Mouse (Mus musculus): ENCODE data around the gene Lrp10. TPM values are rescaled to one million over a fixed set of nuclear protein-coding genes. Genes with fewer than 3 reads are reported as not detected.

The Lrp10 gene
- polyA plus RNA-seq, 1 experiment from 2014 or later, result 34.7 TPM

DNA sequence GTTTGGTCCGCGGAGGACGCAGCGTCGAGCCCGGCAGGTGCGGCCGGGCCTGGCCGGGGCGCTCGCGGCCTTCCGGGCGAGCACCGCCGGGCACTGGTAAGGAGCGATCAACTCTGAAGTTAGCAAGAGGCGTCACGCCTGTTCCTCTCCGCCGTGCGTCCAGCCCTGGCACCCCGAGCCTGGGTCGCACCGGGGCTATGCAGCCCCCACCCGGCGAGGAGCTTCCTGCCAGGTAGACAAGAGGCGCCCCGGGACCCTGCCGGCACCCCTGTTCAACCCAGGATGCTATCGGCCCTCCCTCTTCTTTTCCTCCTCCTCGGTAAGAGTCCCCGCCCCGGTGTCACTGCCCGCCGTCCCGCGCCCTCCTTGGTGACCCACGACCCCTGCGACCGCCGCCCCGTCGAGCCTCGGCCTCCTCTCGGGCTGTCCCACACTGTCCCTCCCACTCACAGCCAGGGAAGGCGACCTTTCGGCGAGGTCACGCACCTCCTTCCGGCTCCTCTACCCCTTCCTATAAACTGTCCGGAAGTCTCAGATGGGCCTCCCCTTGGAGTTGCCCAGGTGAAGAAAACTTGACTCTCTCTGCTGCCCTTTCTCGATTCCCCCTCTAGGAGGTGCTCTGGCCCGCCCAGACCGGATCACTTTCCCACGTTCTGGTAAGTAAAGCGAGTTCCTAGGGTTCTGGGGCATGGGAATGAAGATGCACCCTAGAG, 512 bp downstream of the Lrp10 start:
- H3K9ac ChIP-seq, result peak overlapping the region; percentile 81
- H3K9me3 ChIP-seq (replicated peaks), result no peaks in the 10 kb centered on the region
- peak overlapping the region; percentile 92 for H3K4me2 ChIP-seq (replicated peaks)
- H3K27ac ChIP-seq, result peak overlapping the region; percentile 76
- H3K4me1 ChIP-seq, result peaks cover 8% of the 10 kb centered on the region
- peak overlapping the region; percentile 79 for H3K4me3 ChIP-seq
- under 1% methylated on average over 27 of the region's 57 CpGs for WGBS
- peak; percentile 76 for ATAC-seq (ENCODE audit: low FRiP score)
- peaks cover 21% of the 10 kb centered on the region for H3K36me3 ChIP-seq
- no peaks in the 10 kb centered on the region for H3K27me3 ChIP-seq

DNA sequence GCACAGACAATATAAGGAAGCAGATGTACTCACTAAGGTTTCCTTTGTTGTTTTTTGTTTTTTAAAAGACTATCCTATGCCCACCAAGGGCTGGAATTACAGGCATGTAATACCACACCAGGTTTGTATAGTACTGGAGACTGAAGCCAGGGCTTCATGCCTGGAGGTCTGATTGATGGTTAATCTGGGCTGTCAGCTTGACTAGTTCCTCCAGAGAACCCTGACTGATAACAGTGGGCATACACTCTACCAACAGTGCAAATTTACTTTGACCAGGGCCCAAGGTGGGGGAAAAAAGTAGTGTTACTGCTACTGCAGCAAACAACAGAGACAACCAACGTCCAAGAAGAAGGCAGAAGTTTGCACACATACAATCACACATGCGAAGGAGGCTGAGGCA, 7.5 kb downstream of the Lrp10 start:
- Histone ChIP-seq H3K4me3 (no peak overlapping the region), H3K27ac (no peak overlapping the region), H3K36me3 (peaks cover 31% of the 10 kb centered on the region), H3K27me3 (no peaks in the 10 kb centered on the region), H3K4me2 (replicated peaks) (no peak overlapping the region), H3K9ac (no peak overlapping the region), H3K4me1 (peaks cover 12% of the 10 kb centered on the region), H3K9me3 (replicated peaks) (no peaks in the 10 kb centered on the region)
- ATAC-seq (ENCODE audit: low FRiP score), result no peak
- 86% methylated on average over 2 of the region's 2 CpGs for WGBS

DNA sequence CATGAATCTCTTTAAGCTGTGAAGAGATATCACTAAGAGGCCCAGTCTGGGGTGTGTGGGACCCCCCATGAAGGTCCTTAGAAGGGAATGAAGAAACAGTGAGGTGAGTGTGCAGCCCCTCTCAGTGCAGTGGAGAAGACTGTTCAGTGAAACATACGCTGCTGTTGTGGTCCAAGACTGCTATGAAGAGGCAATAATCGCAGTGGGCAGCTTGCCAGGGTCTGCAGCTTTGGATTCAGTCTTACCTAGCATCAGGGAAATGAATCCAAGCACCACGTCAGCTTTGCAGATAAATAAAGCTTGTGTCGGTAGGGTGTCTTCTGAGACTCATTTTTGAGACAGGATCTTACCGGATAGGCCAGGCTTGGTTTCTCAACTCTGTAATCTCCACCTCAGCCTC, 8.7 kb downstream of the Lrp10 start:
- H3K9ac ChIP-seq, result no peak overlapping the region
- no peak overlapping the region for H3K27ac ChIP-seq
- H3K36me3 ChIP-seq, result peaks cover 27% of the 10 kb centered on the region
- peaks cover 4% of the 10 kb centered on the region for H3K27me3 ChIP-seq
- 77% methylated on average over 5 of the region's 5 CpGs for WGBS
- peaks cover 24% of the 10 kb centered on the region for H3K4me1 ChIP-seq
- H3K9me3 ChIP-seq (replicated peaks), result no peaks in the 10 kb centered on the region
- H3K4me3 ChIP-seq, result no peak overlapping the region
- H3K4me2 ChIP-seq (replicated peaks), result no peak overlapping the region
- no peak for ATAC-seq (ENCODE audit: low FRiP score)

DNA sequence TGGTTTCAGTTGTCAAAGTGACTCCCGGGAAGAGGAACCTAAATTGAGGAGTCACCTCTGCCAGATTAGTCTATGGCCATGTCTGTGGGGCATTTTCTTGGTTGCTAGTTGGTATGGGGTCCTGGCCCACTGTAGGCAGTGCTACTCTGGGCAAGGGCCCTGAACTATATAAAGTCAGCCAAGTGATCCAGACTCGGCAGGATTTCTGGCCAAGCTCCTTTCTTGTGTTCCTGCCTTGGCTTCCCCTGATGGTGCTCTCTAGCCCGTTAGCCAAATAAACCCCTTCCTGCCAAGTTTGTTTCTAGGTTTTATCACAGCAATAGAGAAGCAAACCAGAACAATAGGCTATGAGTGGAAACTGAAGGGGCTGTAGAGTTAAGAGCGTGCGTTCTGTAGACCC, 10.8 kb downstream of the Lrp10 start:
- Histone ChIP-seq H3K4me3 (no peak overlapping the region), H3K9ac (no peak overlapping the region), H3K27me3 (peaks cover 23% of the 10 kb centered on the region), H3K27ac (no peak overlapping the region), H3K9me3 (replicated peaks) (no peaks in the 10 kb centered on the region), H3K4me2 (replicated peaks) (no peak overlapping the region), H3K4me1 (peaks cover 35% of the 10 kb centered on the region), H3K36me3 (peaks cover 7% of the 10 kb centered on the region; the same call in 1 of the 2 replicates)
- no peak for ATAC-seq (ENCODE audit: low FRiP score)
- 80% methylated on average over 5 of the region's 5 CpGs for WGBS

DNA sequence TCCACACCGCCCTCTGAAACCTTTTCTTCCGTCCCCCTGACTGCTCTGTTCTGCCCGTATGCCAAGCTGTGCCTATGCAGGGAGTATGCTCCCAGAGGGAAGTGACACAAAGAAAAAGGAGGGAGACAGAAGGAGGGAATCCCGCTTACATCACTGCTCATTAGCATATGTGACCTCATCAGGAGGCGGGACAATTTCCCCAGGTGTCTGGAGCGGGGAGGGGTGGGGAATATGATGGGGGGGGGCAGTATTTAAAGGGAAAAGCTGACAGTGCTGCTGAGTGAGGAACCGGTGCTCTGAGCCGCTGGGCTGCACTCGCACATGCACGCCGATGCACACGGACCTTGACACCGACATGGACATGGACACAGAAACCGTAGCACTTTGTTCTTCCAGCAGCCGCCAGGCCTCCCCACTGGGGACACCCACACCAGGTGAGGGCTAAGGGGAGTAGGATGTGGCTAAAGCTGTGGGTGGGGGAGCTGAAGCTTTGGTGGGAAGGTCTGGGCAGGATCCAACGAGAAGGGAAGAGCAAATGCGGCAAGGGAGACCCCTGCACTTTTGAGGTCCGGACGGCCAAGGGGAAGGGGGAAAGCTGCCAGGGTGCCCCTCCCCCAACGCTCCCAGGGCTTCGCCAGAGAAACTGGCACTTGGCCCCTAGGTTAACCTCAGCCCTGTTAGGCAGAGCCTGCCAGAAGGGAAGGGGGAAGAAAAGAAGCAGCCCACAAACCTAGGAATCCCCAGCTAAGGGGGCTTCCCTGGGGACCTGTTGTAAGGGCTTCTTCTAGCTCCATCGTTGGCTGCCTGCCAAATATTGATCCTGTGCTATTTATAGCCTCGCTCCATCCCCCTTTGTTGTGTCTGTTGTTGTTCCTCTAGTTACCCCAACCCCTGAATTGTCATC, 12.3 kb downstream of the Lrp10 start, which contains the start of gene Rem2:
Rem2 (plus strand) TSS at position 160 of the 904 bp plus-strand sequence.
- H3K4me3 ChIP-seq, result peak within 1 kb of the TSS; percentile 57
- peaks cover 41% of the 10 kb centered on the region for H3K4me1 ChIP-seq
- WGBS, result under 1% methylated on average over 23 of the region's 23 CpGs
- peak within 1 kb of the TSS; percentile 83 for H3K9ac ChIP-seq
- peak within 1 kb of the TSS; percentile 86 for H3K27ac ChIP-seq
- H3K27me3 ChIP-seq, result peaks cover 23% of the 10 kb centered on the region
- peak within 1 kb of the TSS; percentile 87 for H3K4me2 ChIP-seq (replicated peaks)
- H3K9me3 ChIP-seq (replicated peaks), result no peaks in the 10 kb centered on the region
- no peaks in the 10 kb centered on the region for H3K36me3 ChIP-seq
- ATAC-seq (ENCODE audit: low FRiP score), result peak; percentile 91

DNA sequence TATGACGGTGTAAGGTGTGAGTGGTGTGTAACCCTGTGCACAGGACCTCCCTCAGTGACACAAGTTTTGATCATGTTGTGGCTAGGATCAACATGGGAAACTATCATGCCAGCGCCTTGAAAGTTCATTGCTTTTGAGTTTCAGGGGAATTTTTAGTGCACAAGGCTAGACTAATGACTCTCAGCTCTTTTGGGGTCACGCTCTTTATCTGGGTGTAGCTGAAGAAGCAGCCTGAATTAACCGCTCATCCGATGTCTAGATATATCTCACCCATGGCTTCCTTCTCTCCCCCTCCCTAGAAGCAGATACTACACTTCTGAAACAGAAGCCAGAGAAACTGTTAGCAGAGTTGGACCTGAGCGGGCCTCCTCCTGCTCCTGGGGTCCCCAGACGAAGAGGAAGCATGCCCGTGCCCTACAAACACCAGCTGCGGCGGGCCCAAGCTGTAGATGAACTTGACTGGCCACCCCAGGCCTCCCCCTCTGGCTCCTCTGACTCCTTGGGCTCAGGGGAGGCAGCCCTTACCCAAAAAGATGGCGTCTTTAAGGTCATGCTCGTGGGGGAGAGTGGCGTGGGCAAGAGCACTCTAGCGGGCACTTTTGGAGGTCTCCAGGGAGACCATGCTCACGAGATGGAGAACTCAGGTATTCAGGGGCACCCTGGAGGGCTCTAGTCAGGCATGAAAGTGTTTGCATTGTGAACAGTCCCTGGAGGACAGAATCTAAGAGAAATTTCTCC, 13.4 kb downstream of the Lrp10 start:
- H3K36me3 ChIP-seq, result no peaks in the 10 kb centered on the region
- 67% methylated on average over 15 of the region's 15 CpGs for WGBS
- peak overlapping the region; percentile 86; the same call in 1 of the 2 replicates for H3K27ac ChIP-seq
- H3K9ac ChIP-seq, result peak overlapping the region; percentile 83
- H3K4me2 ChIP-seq (replicated peaks), result peak overlapping the region; percentile 87
- ATAC-seq (ENCODE audit: low FRiP score), result 0 out of 2 replicates have a peak, but pooled peaks have one; percentile 9
- peak overlapping the region; percentile 57 for H3K4me3 ChIP-seq
- H3K9me3 ChIP-seq (replicated peaks), result no peaks in the 10 kb centered on the region
- peaks cover 23% of the 10 kb centered on the region for H3K27me3 ChIP-seq
- H3K4me1 ChIP-seq, result peaks cover 41% of the 10 kb centered on the region

DNA sequence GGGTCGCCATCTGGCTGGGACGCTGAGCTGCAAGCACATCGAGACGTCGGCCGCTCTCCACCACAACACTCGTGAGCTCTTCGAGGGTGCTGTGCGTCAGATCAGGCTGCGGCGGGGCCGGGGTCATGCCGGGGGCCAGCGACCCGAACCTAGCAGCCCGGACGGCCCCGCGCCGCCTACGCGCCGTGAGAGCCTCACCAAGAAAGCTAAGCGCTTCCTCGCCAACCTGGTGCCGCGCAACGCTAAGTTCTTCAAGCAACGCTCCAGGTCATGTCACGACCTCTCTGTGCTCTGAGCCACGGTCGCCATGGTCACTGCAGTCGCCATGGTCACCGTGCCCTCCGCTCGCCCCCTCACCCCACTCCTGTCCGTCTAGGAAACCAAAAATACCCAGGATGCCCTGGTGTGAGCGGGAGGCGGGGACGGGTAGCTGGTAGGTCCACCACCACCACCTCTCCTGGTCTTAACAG, 15.5 kb downstream of the Lrp10 start:
- peaks cover 41% of the 10 kb centered on the region for H3K4me1 ChIP-seq
- H3K9ac ChIP-seq, result peak overlapping the region; percentile 46; the same call in 1 of the 2 replicates
- WGBS, result under 1% methylated on average over 40 of the region's 40 CpGs
- peaks cover 23% of the 10 kb centered on the region for H3K27me3 ChIP-seq
- no peak overlapping the region for H3K27ac ChIP-seq
- H3K36me3 ChIP-seq, result no peaks in the 10 kb centered on the region
- ATAC-seq (ENCODE audit: low FRiP score), result no peak
- peak overlapping the region; percentile 55 for H3K4me2 ChIP-seq (replicated peaks)
- peak overlapping the region; percentile 32 for H3K4me3 ChIP-seq
- no peaks in the 10 kb centered on the region for H3K9me3 ChIP-seq (replicated peaks)

DNA sequence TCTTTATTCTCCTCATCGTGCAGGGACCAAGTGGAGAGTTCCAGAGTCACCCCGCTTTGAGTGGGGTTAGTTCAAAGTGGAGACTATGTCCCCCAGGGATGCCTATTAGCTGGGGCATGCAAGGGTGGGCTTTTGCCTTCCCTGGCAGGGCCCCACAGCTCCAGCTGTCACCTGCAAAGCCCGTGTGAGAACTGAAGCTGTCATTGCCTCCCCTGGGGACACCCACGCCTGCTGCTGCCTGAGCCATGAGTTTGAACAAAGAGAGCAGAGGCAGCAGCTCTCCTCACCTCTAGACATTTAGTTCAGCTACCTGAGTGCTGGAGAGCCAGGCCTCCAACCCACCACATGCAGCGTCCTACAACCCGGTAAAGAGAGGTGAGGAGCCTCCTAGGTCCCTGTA, 16.7 kb downstream of the Lrp10 start:
- Histone ChIP-seq H3K4me3 (no peak overlapping the region), H3K36me3 (no peaks in the 10 kb centered on the region), H3K4me2 (replicated peaks) (no peak overlapping the region), H3K9me3 (replicated peaks) (no peaks in the 10 kb centered on the region), H3K27me3 (peaks cover 23% of the 10 kb centered on the region), H3K9ac (no peak overlapping the region), H3K27ac (no peak overlapping the region), H3K4me1 (peaks cover 34% of the 10 kb centered on the region)
- 72% methylated on average over 6 of the region's 6 CpGs for WGBS
- no peak for ATAC-seq (ENCODE audit: low FRiP score)

DNA sequence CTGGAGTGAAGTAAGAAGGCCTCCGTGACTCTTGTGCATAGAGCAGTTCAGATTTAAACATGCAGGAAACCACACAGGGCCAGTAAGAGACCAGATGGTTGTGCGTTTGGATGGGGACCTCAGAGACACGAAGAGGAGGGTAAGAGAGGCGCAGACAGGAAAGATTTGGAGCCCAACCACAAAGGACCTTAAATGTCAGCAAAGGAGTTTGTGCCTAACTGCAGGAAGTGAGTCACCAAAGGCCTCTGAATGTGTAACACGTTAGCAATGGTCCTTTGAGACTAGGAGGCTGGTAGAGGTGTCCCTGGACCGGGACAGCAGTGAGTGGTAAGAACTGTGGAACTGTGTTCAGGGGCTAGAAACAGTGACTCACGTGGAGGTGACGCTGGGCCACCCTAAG, 17.5 kb downstream of the Lrp10 start:
- Histone ChIP-seq H3K27ac (no peak overlapping the region), H3K36me3 (no peaks in the 10 kb centered on the region), H3K9ac (no peak overlapping the region), H3K4me1 (peaks cover 29% of the 10 kb centered on the region), H3K9me3 (replicated peaks) (no peaks in the 10 kb centered on the region), H3K4me3 (no peak overlapping the region), H3K4me2 (replicated peaks) (no peak overlapping the region), H3K27me3 (peaks cover 23% of the 10 kb centered on the region)
- 78% methylated on average over 8 of the region's 8 CpGs for WGBS
- no peak for ATAC-seq (ENCODE audit: low FRiP score)

DNA sequence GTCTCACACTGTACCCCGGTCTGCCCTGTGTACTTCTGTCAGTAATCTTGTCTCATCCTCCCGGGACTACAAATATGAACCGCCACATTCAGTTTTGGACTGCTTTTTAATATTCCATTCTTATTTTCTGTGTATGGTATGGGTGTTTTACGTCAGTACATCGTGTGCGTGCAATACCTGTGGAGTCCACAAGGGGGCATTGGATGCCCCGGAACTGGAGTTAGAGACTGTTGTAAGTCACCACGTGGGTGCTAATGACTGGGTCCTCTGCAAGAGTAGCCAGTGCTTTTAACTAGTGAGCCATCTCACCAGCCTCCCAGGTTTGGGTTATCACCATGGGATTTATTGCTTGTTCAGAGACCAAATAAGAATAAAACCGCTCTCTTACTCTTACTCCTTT, 18.6 kb downstream of the Lrp10 start:
- Histone ChIP-seq H3K27me3 (peaks cover 21% of the 10 kb centered on the region), H3K9me3 (replicated peaks) (no peaks in the 10 kb centered on the region), H3K36me3 (no peaks in the 10 kb centered on the region), H3K9ac (no peak overlapping the region), H3K27ac (no peak overlapping the region), H3K4me1 (peaks cover 18% of the 10 kb centered on the region), H3K4me3 (no peak overlapping the region), H3K4me2 (replicated peaks) (no peak overlapping the region)
- ATAC-seq (ENCODE audit: low FRiP score), result no peak
- WGBS, result 38% methylated on average over 9 of the region's 9 CpGs

DNA sequence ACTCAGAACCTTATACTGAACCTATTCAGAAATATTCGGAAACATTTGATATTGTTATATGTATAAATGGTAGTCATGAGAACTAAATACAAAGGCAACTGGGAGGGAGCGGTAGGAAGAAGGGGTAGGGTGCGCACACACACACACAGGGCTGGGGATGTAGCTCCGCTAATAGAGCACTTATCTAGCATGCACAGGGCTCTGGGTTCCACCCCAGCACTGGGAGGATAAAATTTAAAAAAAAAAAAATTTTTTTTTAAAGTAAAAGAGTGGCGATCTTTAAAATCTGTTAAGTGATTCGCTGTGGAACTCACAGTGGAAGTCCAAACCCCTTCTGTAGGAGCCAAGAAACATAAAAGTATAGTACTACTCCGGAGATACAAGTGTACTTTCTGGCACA, 22.0 kb downstream of the Lrp10 start:
- Histone ChIP-seq H3K27ac (no peak overlapping the region), H3K9me3 (replicated peaks) (no peaks in the 10 kb centered on the region), H3K4me1 (peaks cover under 1% of the 10 kb centered on the region), H3K4me3 (no peak overlapping the region), H3K36me3 (no peaks in the 10 kb centered on the region), H3K4me2 (replicated peaks) (no peak overlapping the region), H3K9ac (no peak overlapping the region), H3K27me3 (no peaks in the 10 kb centered on the region)
- 93% methylated on average over 7 of the region's 7 CpGs for WGBS
- no peak for ATAC-seq (ENCODE audit: low FRiP score)

DNA sequence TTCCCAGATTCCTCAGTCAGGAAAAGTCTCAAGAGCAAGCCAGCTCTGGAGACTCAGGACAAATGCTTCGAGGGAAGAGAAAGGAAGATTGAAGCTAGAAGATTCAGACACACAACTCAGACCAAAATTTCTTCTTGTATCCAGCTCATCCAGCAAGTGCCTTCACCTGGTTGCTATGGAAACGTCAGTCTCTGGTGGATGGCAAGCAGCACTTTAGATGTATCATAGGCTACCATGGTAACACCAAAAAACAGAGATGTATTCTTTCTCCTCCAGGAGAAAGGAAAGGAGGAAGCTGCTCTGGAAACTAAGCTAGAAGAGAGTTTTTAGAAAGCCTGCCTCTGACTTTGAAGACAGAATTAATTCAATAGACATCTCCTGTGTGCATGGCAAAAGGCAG, 23.8 kb downstream of the Lrp10 start:
- ATAC-seq (ENCODE audit: low FRiP score), result no peak
- 77% methylated on average over 2 of the region's 2 CpGs for WGBS

More for the DNA sequence above, 23.8 kb downstream of the Lrp10 start:
- Histone ChIP-seq H3K9me3 (replicated peaks) (no peaks in the 10 kb centered on the region), H3K27ac (no peak overlapping the region), H3K4me3 (no peak overlapping the region), H3K4me1 (no peaks in the 10 kb centered on the region), H3K4me2 (replicated peaks) (no peak overlapping the region), H3K36me3 (no peaks in the 10 kb centered on the region), H3K9ac (no peak overlapping the region), H3K27me3 (no peaks in the 10 kb centered on the region)
